Mouse (Mus musculus) frontal cortex, postnatal 14 days (tissue): Measurements from ENCODE around the gene Gpr55.

Experiments
- DNase-seq, 2 experiments: peaks; one replicate each; pipeline ENCODE4 v3.0.0; 2022; ENCODE audit warnings: low spot score in 2 of 2

Gene Gpr55

GRCm38 (mm10) chr1:85957942-85958619, 2.7 kb downstream of the Gpr55 start:
- no peak for DNase-seq

- no peak for DNase-seq
Observed at GRCm38 (mm10) chr1:85957290-85957689, 3.5 kb downstream of the Gpr55 start.

- no peak for DNase-seq
Observed at GRCm38 (mm10) chr1:85955150-85955549, 5.7 kb downstream of the Gpr55 start.

- no peak for DNase-seq
Observed at GRCm38 (mm10) chr1:85949085-85949684, 11.6 kb downstream of the Gpr55 start.

GRCm38 (mm10) chr1:85942318-85942717, 18.5 kb downstream of the Gpr55 start:
- DNase-seq = no peak

- no peak for DNase-seq
Observed at GRCm38 (mm10) chr1:85937323-85937722, 23.5 kb downstream of the Gpr55 start.

- DNase-seq = no peak
Observed at GRCm38 (mm10) chr1:85936265-85936664, 24.5 kb downstream of the Gpr55 start.

- no peak for DNase-seq
Observed at GRCm38 (mm10) chr1:85935148-85935852, 25.5 kb downstream of the Gpr55 start.

- no peak for DNase-seq
Observed at GRCm38 (mm10) chr1:85934560-85934959, 26.2 kb downstream of the Gpr55 start.

- DNase-seq = no peak
Observed at GRCm38 (mm10) chr1:85933631-85934465, 27.0 kb downstream of the Gpr55 start.

GRCm38 (mm10) chr1:85933226-85933625, 27.6 kb downstream of the Gpr55 start:
- DNase-seq = no peak

- no peak for DNase-seq
Observed at GRCm38 (mm10) chr1:85931170-85931569, 29.6 kb downstream of the Gpr55 start.

GRCm38 (mm10) chr1:85929406-85929805, 31.4 kb downstream of the Gpr55 start:
- no peak for DNase-seq

- DNase-seq = no peak
Observed at GRCm38 (mm10) chr1:85928688-85929065, 32.1 kb downstream of the Gpr55 start.

- DNase-seq = peak; percentile 62 to 80
Observed at GRCm38 (mm10) chr1:85928057-85928687, 32.6 kb downstream of the Gpr55 start, which contains the start of gene 4933407L21Rik. 4933407L21Rik (plus strand) TSS chr1:85928483.

- DNase-seq = no peak
Observed at GRCm38 (mm10) chr1:85925183-85925582, 35.6 kb downstream of the Gpr55 start.

GRCm38 (mm10) chr1:85922865-85923211, 38.0 kb downstream of the Gpr55 start:
- DNase-seq = no peak

GRCm38 (mm10) chr1:85922127-85922864, 38.5 kb downstream of the Gpr55 start:
- DNase-seq = no peak

- peak in 1 of 2 experiments; percentile 61 for DNase-seq
Observed at GRCm38 (mm10) chr1:85921725-85922124, 39.1 kb downstream of the Gpr55 start.

- DNase-seq = no peak
Observed at GRCm38 (mm10) chr1:85919621-85920020, 41.2 kb downstream of the Gpr55 start.
